Mouse (Mus musculus) heart, embryonic 14.5 days (tissue): ENCODE data around the gene Necab3. TPM values are rescaled to one million over a fixed set of nuclear protein-coding genes. Genes with fewer than 3 reads are reported as not detected.

Experiments used
- ATAC-seq: fragments of 200-750 bp; cut with Nextera tagmentation; 2 replicates; pipeline ENCODE4 v1.8.0; 2017; ENCODE audit warnings: low read depth, moderate TSS enrichment; ENCODE audit not compliant: insufficient number of reproducible peaks, insufficient read depth, low FRiP score
- H3K27ac ChIP-seq, 2 experiments: fragments of 200-500 bp in 1 of 2; fragments of 300-500 bp in 1 of 2; sonication (generic) in 1 of 2; replicated peaks in 1 of 2; 2 replicates each; pipeline ENCODE4 v1.5.1; 2012 to 2014; ENCODE audit warnings: low read depth in 2 of 2, low read length in 2 of 2, control low read depth in 1 of 2, mild to moderate bottlenecking in 1 of 2, mixed read lengths in 1 of 2; ENCODE audit not compliant: control insufficient read depth in 1 of 2, insufficient read depth in 1 of 2
- H3K27me3 ChIP-seq: fragments of 300-500 bp; sonication (generic); 2 replicates; pipeline ENCODE4 v1.6.1; 2014; ENCODE audit warnings: mild to moderate bottlenecking, low read length, control low read depth; ENCODE audit not compliant: control insufficient read depth, insufficient read depth
- H3K36me3 ChIP-seq: fragments of 300-500 bp; sonication (generic); 2 replicates; pipeline ENCODE4 v1.6.1; 2014; ENCODE audit warnings: mild to moderate bottlenecking, control low read depth, low read length, mixed read lengths; ENCODE audit not compliant: control insufficient read depth, insufficient read depth
- H3K4me1 ChIP-seq, 2 experiments: fragments of 200-500 bp in 1 of 2; fragments of 300-500 bp in 1 of 2; sonication (generic) in 1 of 2; 2 replicates each; pipeline ENCODE4 v1.6.1; 2012 to 2014; ENCODE audit warnings: low read length in 2 of 2, control low read depth in 1 of 2, mixed read lengths in 1 of 2; ENCODE audit not compliant: control insufficient read depth in 2 of 2, insufficient read depth in 2 of 2
- H3K4me2 ChIP-seq: fragments of 300-500 bp; sonication (generic); 2 replicates; pipeline ENCODE4 v1.6.1; 2014; ENCODE audit warnings: mild to moderate bottlenecking, low read length
- H3K4me3 ChIP-seq, 2 experiments: fragments of 200-500 bp in 1 of 2; fragments of 300-500 bp in 1 of 2; sonication (generic) in 1 of 2; 2 replicates each; pipeline ENCODE4 v1.5.1; 2012 to 2014; ENCODE audit warnings: low read length in 2 of 2, mild to moderate bottlenecking in 2 of 2, control low read depth in 1 of 2, low read depth in 1 of 2, moderate library complexity in 1 of 2; ENCODE audit not compliant: control insufficient read depth in 1 of 2, insufficient read depth in 1 of 2
- H3K9ac ChIP-seq: fragments of 300-500 bp; sonication (generic); 2 replicates; pipeline ENCODE4 v1.6.1; 2014; ENCODE audit warnings: mild to moderate bottlenecking, low read length
- H3K9me3 ChIP-seq: fragments of 300-500 bp; sonication (generic); 2 replicates; pipeline ENCODE4 v1.6.1; 2016; ENCODE audit warnings: low read length, control low read depth; ENCODE audit not compliant: control insufficient read depth
- WGBS: fragments of 180-500 bp; shearing (Covaris S2); extraction: QIAGEN DNeasy Blood & Tissue Kit; methylation state at CpG from one replicate; pipeline ENCODE4 v1.1.7; 2014; 5-methylcytosine and 5-hydroxymethylcytosine counted together
- polyA plus RNA-seq: library from polyadenylated mRNA; unstranded; fragments of >200 nt; fragmentation: Nextera tagmentation; extraction: Ambion mirVana; gene quantifications from 2 replicates; pipeline ENCODE4 v1.2.1, GENCODE M21; 2014

The Necab3 gene
- polyA plus RNA-seq, 1 experiment from 2014 or later = 1.9 TPM

GRCm38 (mm10) chr2:154583906-154584872, 25.5 kb upstream of the Necab3 start:
- no peak overlapping the region for H3K27ac ChIP-seq
- peaks cover 16 to 17% of the 10 kb centered on the region in 2 experiments for H3K4me1 ChIP-seq
- no peaks in the 10 kb centered on the region for H3K27me3 ChIP-seq
- H3K9me3 ChIP-seq = 0 out of 2 replicates have a peak, but pooled peaks cover 3% of the 10 kb centered on the region
- 0 out of 2 replicates have a peak, but pooled peaks cover 6% of the 10 kb centered on the region for H3K36me3 ChIP-seq
- no peak overlapping the region for H3K4me2 ChIP-seq
- H3K4me3 ChIP-seq = no peak overlapping the region
- whole genome bisulfite sequencing = 36% methylated on average over 15 of the region's 15 CpGs
- ATAC-seq = no peak
- no peak overlapping the region for H3K9ac ChIP-seq

GRCm38 (mm10) chr2:154581421-154581820, 22.7 kb upstream of the Necab3 start:
- no peaks in the 10 kb centered on the region for H3K27me3 ChIP-seq
- peaks cover 17 to 22% of the 10 kb centered on the region in 2 experiments for H3K4me1 ChIP-seq
- no peaks in the 10 kb centered on the region for H3K36me3 ChIP-seq
- H3K4me3 ChIP-seq = no peak overlapping the region
- ATAC-seq = no peak
- H3K9ac ChIP-seq = no peak overlapping the region
- 96% methylated on average over 1 of the region's 1 CpGs for WGBS
- no peak overlapping the region for H3K4me2 ChIP-seq
- no peak overlapping the region for H3K27ac ChIP-seq
- 0 out of 2 replicates have a peak, but pooled peaks cover 3% of the 10 kb centered on the region for H3K9me3 ChIP-seq

- Histone ChIP-seq H3K9me3 (0 out of 2 replicates have a peak, but pooled peaks cover 3% of the 10 kb centered on the region), H3K4me3 (no peak overlapping the region), H3K27me3 (no peaks in the 10 kb centered on the region), H3K4me1 (peaks cover 17 to 22% of the 10 kb centered on the region in 2 experiments), H3K4me2 (no peak overlapping the region), H3K9ac (no peak overlapping the region), H3K36me3 (no peaks in the 10 kb centered on the region), H3K27ac (peak overlapping the region in 1 of 2 experiments; percentile 39; a peak in 1 of 4 replicates)
- 52% methylated on average over 8 of the region's 8 CpGs for WGBS
- no peak for ATAC-seq
Observed at GRCm38 (mm10) chr2:154580586-154580985, 21.9 kb upstream of the Necab3 start.

DNA sequence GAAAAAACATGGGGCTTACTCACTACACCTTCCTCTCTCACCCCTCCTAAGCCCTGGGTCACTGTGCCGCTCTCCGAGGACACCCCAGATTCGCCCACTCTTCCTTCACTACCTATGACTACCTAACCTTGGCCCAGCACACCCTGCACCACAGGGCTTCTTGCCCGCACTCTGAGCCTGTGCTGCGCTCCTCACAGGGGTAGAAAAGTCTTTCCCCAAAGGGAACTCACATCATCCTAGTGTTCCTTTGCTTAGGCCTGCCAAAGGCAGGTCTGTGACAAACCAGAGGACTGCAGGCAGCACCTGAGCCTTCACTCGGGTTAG, 19.0 kb upstream of the Necab3 start:
- Histone ChIP-seq H3K36me3 (no peaks in the 10 kb centered on the region), H3K4me2 (no peak overlapping the region), H3K4me1 (peaks cover 8 to 9% of the 10 kb centered on the region in 2 experiments; a peak in 3 of 4 replicates), H3K27ac (no peak overlapping the region; a peak in 1 of 4 replicates), H3K9me3 (0 out of 2 replicates have a peak, but pooled peaks cover 3% of the 10 kb centered on the region), H3K9ac (no peak overlapping the region; the same call in 1 of the 2 replicates), H3K4me3 (no peak overlapping the region), H3K27me3 (no peaks in the 10 kb centered on the region)
- no peak for ATAC-seq
- WGBS = 89% methylated on average over 6 of the region's 6 CpGs

- 52% methylated on average over 12 of the region's 12 CpGs for WGBS
- H3K27ac ChIP-seq = no peak overlapping the region; a peak in 1 of 4 replicates
- no peak overlapping the region for H3K4me2 ChIP-seq
- H3K27me3 ChIP-seq = no peaks in the 10 kb centered on the region
- H3K9ac ChIP-seq = peak overlapping the region; percentile 21; the same call in 1 of the 2 replicates
- H3K4me3 ChIP-seq = no peak overlapping the region
- 0 out of 2 replicates have a peak, but pooled peaks cover 3% of the 10 kb centered on the region for H3K9me3 ChIP-seq
- peaks cover 8 to 9% of the 10 kb centered on the region in 2 experiments; a peak in 3 of 4 replicates for H3K4me1 ChIP-seq
- ATAC-seq = no peak
- H3K36me3 ChIP-seq = no peaks in the 10 kb centered on the region
Observed at GRCm38 (mm10) chr2:154576876-154577743, 18.4 kb upstream of the Necab3 start.

DNA sequence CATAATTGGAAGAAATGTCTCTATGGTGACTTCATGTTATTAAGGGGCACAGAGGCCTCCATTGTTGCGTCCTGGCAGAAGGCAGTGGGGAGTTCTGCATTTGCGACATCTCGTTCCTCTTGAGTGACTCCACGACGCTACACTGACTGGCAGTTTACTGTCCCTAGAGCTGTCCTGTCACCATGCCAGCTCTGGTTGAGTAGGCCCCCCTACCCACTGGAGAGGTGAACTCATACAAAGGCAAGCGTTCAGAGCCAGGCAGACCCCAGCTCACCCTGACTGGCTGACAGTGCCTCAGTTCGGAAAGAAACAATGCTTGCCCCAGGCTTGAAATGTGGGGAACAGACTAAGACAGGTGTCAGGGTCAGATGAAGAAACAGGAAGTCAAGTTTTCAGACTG, 15.6 kb upstream of the Necab3 start:
- H3K4me3 ChIP-seq = no peak overlapping the region
- no peak overlapping the region for H3K27ac ChIP-seq
- no peaks in the 10 kb centered on the region for H3K27me3 ChIP-seq
- WGBS = 70% methylated on average over 7 of the region's 7 CpGs
- H3K9me3 ChIP-seq = no peaks in the 10 kb centered on the region
- no peak for ATAC-seq
- no peak overlapping the region for H3K9ac ChIP-seq
- H3K4me2 ChIP-seq = no peak overlapping the region
- H3K4me1 ChIP-seq = peaks cover 11 to 13% of the 10 kb centered on the region in 2 experiments
- no peaks in the 10 kb centered on the region for H3K36me3 ChIP-seq

DNA sequence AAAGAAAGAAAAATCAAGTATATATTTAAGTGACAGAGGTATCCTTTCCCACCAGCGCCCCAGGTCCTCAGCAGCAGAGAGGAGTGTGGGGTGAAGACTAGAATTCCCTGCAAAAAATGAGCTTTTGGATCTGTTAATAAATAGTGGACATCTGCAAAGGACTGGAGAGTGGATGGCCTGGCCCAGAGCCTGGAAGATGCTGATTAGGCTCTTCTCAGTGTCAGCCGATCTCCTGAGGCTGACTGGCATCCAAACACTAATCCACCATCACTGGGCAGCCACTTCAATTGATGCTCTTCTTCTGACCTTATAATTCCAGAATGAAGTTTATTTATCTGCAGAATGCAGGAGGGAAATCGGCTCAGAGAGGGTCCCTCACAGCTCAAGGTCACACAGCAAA, 14.3 kb upstream of the Necab3 start:
- Histone ChIP-seq H3K9me3 (no peaks in the 10 kb centered on the region), H3K36me3 (no peaks in the 10 kb centered on the region), H3K4me1 (peaks cover 22 to 24% of the 10 kb centered on the region in 2 experiments), H3K27ac (no peak overlapping the region), H3K27me3 (no peaks in the 10 kb centered on the region), H3K9ac (no peak overlapping the region), H3K4me2 (no peak overlapping the region), H3K4me3 (no peak overlapping the region)
- ATAC-seq = no peak
- 76% methylated on average over 3 of the region's 3 CpGs for WGBS
